Mouse (Mus musculus): Measurements from ENCODE around the gene Cryge.
"Not testable (repeated sequence)": the region's sequence is repeated elsewhere in the genome, so short reads cannot be mapped to it uniquely, and the experiment has no call there.

The Cryge gene

DNA sequence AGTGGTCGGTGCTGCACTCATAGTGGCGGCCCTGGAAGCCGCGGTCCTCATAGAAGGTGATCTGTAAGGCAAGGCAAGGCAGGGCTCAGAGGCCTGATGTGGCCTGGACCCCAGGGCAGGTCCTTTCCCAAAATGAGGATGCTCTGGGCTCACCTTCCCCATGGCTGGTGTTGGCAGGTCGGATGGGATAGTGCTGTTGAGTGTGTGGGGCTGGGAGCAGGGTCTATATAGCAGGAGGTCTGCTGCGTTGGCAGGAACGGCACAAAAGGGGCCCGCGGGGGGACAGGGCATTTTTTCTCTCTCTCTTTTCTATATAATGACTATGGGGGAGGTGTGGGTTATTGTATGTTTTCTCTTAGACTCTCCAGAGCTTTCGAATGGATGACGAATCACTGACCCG lies at the start of gene Cryge:
Gene Cryge, minus strand, starts transcription at position 198 of the 400 bp plus-strand sequence.
- DNase-seq (ENCODE audit: low spot score in 2 of 2), result not testable (repeated sequence)

DNA sequence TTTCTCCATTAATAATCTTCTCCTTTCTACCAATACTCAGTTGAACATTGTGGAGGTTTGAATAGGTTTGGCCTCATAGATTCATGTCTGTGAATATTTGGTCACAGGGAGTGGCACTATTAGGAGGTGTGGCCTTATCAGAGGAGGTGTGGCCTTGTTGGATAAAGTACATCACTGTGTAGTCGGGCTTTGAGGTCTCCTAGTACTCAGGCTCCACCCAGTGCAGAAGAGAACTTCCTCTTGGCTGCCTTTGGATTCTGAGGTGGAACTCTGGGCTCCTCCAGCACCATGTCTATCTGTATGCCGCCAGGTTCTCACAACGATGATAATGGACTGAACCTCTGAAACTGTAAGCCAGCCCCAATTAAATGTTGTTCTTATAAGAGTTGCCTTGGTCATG lies 46.0 kb upstream of the Cryge start:
- no peak for DNase-seq (ENCODE audit: low spot score in 2 of 2)

DNA sequence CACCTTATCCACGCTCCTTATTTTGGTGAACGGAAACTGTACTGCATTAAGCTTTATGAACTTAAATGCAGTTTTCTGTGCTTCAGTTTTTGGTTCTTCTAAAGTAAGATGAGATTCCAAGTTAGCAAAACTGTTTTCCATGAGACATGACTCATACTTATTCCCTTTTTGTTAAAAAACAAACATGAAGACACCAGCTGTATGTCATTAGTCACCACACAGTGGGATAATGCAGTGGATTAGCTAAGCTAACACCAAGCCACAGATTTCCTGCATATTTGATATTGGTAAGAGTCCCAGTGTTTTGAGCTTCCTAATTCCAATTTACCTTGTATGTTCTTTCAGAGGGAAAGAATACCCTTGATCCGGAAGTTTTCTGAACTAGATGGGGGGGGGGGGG lies 40.6 kb upstream of the Cryge start:
- no peak for DNase-seq (ENCODE audit: low spot score in 2 of 2)

DNA sequence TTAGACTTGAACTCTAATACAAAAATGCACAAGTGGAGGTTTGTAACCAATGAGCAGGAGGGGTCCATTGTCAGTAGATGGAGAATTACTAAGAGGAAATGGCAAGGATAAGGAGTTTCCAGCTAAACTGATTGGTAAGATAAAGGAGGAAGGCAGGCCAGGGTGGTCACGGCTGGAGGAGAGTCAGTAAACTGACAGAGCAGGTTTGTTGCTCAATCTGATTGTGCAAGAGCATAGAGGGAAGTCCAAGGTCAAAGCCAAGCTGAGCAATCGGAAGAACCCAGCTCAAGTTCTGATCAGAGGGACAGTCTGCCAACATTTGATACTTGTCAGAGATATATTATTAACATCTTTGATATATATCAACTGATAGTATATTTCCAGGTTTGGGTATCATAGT lies 39.4 kb upstream of the Cryge start:
- no peak for DNase-seq (ENCODE audit: low spot score in 2 of 2)

DNA sequence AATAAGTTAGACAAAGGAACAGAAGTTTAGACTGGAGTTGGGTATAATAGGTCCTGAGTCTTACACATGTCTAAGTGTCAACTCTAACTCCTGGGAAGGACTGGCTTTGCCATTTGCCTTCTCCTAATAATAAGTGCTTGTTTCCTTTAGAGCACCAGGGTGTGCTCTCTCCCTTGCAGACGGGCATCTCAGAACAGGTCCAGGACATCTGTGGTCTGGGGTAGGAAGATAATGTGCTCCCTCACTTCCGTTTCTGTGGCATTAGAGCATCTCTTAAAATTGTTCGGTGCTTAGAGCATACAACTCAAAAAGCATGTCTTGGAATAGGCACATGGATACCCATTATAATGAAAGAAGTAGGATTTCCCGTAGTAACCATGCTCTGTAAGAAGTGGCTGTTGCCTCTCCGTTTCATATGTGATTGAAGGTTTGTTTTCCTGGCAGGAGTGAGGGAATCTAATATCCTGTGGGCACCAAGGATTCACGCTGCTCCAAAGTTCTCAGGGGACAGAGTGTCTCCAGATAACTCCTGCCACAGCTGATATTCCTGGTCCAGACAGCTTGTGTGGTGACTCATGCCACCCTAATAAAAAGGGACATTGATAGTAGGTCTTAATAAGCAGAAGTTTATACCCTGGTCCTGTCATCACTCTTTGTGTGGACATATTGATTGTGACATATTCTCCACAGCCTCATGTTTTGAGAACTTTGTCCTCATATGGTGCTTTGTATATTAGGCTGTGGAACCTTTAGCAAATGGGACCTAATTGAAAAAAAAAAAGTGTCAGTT lies 37.8 kb upstream of the Cryge start:
- no peak for DNase-seq (ENCODE audit: low spot score in 2 of 2)

DNA sequence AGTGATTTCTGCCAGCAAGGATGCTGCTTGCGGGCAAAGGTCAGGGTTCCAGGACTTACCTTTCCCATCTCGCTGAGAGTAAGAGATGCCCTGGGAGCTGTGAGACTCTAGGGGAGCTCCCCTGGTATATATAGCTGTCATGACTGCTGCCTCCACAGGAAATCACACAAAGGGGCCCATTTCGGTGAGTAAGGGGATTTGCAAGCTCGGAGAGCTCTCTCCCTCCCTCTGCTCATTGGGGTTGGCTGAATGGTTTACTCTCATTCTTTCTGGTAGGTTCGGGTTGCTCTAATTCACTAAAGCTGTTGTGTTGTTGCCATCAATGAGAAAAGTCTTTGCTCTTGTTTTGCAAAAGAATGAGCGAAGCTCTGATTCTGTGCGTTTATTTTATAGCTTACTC lies 31.2 kb upstream of the Cryge start, which contains the start of gene Crygb:
Gene Crygb, minus strand, starts transcription at position 101 of the 400 bp plus-strand sequence.
- no peak for DNase-seq (ENCODE audit: low spot score in 2 of 2)

DNA sequence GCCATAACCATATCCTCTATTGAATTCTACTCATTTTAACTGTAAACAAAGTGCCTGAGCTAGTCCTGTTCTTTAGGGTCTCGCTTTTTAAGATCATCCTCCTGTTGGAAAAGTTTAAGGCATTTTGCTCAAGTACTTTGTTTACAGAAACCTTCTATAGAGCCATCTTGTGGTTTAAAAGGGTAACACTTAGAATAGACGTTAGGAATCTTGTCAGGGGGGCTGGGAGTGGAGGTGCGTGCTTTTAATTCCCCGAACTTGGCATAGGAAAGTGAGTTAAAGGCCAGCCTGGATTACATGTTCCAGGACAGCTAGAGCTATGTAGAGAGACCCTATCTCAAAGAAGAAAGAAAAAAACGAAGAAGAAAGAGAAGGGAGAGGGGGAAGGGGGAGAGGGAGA lies 24.7 kb upstream of the Cryge start:
- no peak for DNase-seq (ENCODE audit: low spot score in 2 of 2)

DNA sequence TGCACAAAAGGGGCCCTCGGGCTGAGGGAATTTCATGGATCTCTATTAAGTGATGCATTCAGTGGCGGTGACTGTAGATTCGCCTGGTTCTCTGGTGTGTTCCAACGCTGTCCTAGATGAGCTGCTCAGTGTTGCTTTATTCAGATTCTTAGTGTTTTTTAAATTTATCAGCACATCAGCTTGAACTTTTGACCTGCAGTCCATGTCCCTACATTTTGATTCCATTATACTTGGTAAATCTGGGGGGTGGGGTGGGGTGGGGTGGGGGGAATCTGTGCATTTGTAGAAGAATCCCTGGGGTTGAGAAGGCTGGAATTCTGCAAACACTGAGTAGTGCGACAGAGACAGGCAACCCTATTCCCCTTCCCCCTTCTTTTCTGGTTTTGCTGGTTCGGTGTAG lies 22.6 kb upstream of the Cryge start, which contains the start of gene Crygc:
Gene Crygc, minus strand, starts transcription at position 101 of the 400 bp plus-strand sequence.
- no peak for DNase-seq (ENCODE audit: low spot score in 2 of 2)

DNA sequence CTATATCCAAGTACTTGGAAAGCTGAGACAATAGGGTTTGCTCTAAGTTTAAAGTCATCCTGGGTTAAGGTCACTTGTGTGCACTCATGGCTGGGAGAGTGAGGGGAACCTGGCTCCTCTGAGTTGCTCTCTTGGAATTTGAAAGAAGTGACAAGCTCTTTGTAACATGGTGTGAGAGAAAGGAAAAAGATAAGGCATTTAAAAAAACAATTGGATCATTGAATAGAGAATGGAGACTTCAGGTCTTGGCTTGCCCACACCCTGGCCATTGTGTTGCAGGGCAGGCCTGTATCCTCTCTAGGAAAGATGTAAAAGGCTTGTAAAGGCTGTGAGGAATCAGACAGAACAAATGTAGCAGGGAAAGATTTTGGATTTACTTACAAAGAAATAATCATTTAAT lies 16.9 kb upstream of the Cryge start:
- DNase-seq (ENCODE audit: low spot score in 2 of 2), result no peak

DNA sequence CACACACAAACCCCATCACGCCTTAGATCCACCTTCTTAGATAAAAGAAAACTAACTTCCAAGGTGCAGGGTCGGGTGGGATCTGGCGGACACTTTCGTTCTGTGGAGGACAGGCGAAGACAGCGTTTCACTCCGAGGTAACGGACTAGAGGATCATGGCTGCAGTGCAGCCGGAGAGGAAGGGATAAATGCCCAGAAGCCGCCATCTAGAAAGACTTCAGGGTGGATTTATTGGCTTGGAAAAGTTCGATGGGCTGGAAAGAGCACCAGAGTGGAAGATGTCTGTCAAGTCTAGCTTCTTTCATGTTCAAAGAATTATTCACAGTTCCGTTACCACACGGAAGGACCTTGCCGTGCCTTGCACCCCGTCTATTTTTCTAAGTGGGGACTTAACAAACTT lies 13.3 kb upstream of the Cryge start:
- no peak for DNase-seq (ENCODE audit: low spot score in 2 of 2)

DNA sequence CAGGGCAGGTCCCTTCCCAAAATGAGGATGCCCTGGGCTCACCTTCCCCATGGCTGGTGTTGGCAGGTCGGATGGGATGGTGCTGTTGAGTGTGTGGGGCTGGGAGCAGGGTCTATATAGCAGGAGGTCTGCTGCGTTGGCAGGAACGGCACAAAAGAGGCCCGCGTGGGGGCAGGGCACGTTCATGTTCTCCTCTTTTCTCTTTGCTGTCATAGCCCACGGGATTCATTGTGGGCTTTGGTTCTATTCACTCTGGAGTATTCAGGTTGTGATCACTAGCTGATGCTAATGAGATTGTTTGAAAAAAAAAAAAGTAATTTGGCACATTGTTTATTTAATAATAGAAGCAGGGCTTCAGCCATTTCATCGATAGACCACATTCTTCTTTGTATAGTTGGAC lies 12.4 kb upstream of the Cryge start, which contains the start of gene Crygd:
Gene Crygd, minus strand, starts transcription at position 101 of the 400 bp plus-strand sequence.
- no peak for DNase-seq (ENCODE audit: low spot score in 2 of 2)

DNA sequence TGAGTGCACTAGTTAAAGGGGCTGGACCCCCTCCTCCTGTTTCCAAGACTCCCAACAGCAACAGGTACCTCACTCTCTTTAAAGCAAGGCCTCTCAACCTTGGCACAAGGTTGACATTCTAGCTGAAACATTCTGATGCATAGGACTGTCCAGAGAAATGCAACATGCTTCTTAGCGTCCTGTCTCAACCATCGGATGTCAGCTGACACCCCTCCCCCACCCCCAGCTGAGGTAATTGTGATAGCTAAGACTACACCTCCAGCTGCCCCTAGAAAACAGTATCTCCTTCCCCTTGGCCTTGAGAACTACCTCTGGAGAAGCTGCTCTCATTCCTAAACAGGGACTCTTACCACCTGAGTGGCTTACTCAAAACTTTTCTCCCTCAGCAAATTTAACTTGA lies 1.2 kb upstream of the Cryge start:
- no peak for DNase-seq (ENCODE audit: low spot score in 2 of 2)

DNA sequence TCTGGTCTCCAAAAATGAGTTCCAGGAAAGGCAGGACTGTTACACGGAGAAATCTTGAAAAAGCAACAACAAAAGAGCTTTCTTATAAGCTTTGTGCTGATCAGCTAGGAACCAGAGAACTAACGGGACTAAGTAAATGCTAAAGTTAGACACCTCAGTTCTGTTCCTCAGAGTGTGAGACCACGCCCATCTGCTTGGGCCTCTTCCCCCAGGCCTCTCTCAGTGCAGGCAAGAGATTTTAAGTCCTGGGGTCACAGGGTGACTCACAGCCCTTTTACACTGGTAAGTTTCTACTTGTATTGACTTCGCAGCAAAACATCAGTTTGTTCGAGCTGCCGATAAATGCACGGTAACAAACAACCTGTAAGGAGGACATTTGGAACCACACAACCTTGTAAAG lies 747 bp upstream of the Cryge start:
- no peak for DNase-seq (ENCODE audit: low spot score in 2 of 2)

DNA sequence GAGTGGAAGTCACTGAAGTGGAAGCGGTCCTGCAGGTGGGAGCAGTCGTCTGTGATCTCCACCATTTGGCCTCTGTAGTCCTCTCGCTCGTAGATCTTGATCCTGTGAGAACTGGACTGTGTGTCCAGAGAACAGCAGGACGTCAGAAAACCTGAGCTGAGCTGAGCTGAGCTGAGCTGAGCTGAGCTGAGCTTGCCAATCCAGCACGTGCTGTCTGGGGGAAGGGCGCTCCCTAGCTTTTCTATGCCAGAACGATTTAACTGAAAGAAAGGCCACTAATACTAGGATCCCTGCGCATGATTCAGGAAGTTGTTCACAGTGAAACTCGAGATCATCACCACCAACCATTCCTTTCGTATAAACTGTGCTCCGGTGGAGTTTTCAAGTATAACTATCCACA lies 2.2 kb downstream of the Cryge start:
- no peak for DNase-seq (ENCODE audit: low spot score in 2 of 2)

DNA sequence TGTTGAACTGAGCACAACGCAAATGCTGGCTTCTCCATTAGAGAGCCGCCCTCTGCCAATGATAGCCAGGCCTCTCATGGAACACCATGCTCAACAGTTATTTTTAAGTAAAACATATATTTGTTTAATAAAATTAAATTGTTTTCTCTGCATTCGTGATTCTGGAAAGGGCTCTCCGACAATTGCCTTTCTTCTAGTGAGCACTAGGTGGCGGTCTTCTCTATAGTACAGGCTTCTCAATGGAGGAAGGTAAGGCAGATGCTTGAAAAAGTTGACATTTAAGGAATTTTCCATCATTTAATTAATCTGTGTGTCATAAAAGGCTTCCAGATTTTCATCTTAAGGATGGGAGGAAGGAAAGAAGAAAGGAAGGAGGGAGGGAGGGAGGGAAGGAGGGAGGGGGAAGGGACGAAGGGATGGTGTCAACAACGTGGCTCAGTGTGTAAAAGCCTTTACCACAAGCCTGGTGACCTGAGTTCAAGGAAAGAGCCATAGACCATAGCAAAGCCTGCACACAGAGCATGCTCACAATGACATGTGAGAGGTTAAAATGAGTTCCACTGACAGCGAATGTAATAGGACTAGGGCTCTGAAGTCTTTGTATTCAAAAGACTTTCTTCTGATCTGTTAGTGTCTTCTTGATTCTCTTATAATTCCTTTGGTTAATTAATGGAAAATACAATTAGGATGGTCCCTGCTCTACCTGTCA lies 4.4 kb downstream of the Cryge start:
- DNase-seq (ENCODE audit: low spot score in 2 of 2), result no peak

DNA sequence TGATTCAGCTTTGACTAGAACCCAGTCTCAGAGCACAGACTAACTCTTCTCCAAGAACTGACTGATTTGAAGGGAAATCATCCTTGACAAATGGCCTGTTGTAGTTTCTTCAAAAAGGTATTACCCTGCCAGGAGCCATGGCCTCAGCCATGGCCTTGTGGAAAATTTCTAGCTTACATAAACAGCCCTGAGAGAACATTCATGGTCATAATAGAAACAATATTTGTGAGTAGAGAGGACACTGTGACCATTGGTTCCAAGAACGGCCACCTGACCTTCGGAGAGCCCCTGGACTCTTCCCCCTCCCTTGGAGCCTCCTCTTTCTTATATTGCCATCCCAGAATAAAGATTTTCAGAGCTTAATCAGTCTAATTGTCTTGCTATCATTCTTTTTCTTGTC lies 7.5 kb downstream of the Cryge start:
- DNase-seq (ENCODE audit: low spot score in 2 of 2), result no peak

DNA sequence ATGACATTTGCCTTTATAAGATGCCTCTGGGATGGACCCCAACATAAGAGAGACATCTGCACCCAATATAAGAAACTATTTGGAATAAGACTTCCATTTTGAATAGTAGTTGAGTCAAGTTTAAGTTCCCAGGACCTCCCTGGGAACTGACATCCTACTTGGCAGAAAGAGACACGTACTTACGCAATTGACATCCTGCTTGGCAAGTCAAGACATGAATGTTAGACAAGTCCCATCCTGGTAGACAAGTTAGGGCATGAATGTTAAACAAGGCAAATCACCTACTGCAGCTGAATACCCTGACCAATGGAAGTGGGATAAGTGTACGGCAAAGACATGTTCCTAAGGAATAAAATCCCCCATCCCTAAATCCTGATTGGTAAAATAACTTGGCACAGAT lies 9.1 kb downstream of the Cryge start:
- no peak for DNase-seq (ENCODE audit: low spot score in 2 of 2)

DNA sequence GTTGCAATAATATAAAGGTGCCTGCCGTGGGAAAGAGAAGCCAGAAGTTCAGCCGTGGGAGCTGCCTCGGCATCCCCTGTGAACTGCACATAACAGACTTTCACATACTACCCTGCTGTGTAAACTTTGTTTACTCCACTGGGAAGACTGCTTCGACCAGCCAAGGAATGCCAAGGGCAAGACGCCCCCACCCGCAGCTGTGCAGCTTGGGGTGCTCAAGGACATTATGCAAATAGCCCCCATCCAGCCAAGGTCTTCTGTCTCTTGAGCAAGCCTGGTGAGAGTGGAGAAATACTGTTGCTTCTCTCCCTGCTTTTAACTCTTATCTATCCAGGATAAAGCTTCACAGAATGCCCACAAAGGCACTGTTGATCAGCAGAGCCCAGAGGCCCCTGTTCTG lies 10.1 kb downstream of the Cryge start:
- DNase-seq (ENCODE audit: low spot score in 2 of 2), result no peak

DNA sequence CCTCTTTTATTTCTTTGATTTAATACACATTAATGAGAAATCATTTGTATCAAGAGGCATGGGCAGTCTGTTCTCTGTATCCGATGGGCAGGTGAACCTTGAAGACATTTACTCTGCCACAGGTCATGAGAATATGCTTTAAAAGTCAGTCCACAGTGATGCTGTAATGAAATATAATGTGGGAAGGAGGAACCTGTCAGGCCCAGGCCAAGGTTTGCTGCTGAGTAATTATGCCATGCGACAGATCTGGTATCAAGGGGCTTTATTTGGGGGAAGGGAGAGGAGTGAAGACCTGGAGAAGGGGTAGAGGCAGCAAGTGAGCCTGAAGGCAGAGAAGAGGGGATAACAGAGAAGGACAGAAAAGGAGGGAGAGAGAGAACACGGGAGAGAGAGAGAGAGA lies 11.3 kb downstream of the Cryge start:
- no peak for DNase-seq (ENCODE audit: low spot score in 2 of 2)

DNA sequence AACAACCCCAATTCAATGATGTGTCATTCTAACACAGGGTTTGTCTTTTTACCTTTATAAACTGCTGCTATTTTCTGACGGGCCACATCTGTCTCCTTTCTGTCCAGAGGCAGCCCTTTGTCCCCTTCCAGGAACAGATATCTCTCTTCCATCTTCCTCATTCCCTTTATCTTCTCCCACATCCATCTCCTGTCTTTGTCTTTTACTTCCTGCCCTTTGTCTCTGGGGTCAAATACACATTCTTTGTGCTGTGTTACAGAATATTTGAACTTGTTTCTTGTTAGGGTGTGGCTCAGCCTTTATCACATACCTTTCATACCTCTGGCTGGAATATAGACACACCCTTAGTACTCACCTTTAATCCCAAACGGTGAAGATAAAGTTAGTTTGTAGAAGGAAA lies 13.4 kb downstream of the Cryge start:
- DNase-seq (ENCODE audit: low spot score in 2 of 2), result no peak

DNA sequence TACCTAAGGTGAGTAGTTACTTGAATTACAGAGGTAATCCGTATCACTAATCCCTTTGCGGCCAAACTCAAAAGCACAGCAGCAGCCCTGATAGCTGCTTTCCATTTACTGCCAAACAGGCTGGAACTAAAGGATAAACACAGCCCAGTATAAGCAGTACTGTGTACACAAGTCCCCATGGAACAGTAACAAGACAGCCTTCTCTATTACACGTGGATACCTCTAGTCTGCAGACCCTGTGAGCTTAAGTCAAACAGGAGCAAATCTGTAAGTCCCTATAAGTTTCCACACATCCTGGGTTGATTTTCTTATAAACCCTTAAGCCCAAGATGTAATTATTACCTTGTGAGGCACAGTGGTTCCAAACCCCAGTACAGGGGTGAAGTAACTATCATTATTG lies 15.4 kb downstream of the Cryge start:
- no peak for DNase-seq (ENCODE audit: low spot score in 2 of 2)

DNA sequence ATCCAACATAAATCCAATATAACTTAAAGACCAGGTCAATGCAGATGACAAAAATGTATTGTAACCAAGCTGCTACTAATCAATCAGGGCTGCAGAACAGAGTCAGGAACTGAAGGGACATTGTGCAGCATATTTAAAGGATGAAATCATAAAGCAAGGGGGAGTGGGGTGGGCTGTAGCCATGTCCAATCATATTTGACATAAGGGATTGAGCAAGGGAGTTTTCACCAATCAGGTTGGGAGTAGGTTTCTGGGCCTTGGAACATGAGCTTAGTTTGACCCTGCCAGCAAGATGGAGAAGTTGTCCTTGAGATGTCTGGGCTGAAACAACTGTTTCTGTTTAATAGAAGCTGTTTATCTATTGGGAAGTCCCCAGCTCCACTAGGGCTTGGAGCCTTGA lies 18.3 kb downstream of the Cryge start, which contains the start of gene Akr1cl:
Gene Akr1cl, minus strand, starts transcription at position 119 of the 400 bp plus-strand sequence.
- no peak for DNase-seq (ENCODE audit: low spot score in 2 of 2)

DNA sequence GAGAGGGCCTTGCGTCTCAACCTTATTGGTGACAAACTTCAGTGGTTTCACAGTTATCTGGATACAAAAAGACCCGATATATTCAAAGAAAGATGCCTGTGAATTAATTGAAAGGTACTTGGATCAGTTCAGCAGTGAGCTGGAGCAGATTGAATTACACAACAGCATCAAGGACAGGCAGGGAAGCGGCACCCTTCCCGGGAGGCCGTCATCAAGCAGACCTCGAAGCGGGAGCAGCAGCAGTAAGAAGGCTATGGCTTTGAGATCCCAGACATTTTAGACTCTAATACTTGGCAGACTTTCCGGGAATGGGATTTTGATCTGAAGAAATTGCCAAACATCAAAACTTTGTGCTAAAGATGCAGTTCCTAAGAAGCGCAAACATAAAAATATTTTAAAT lies 22.7 kb downstream of the Cryge start:
- DNase-seq (ENCODE audit: low spot score in 2 of 2), result no peak
